Mouse (Mus musculus): ENCODE data around the gene 2210016L21Rik. TPM values are rescaled to one million over a fixed set of nuclear protein-coding genes. Genes with fewer than 3 reads are reported as not detected.
A peak's percentile ranks its signal among the peaks of the same experiment; 100 is the strongest.
"Not testable (repeated sequence)": the region's sequence is repeated elsewhere in the genome, so short reads cannot be mapped to it uniquely, and the experiment has no call there.

The 2210016L21Rik gene
- 66.7 and 70.0 TPM in 2 replicates for polyA plus RNA-seq (2016; fragmentation: Nextera tagmentation; extraction: Ambion mirVana)

DNA sequence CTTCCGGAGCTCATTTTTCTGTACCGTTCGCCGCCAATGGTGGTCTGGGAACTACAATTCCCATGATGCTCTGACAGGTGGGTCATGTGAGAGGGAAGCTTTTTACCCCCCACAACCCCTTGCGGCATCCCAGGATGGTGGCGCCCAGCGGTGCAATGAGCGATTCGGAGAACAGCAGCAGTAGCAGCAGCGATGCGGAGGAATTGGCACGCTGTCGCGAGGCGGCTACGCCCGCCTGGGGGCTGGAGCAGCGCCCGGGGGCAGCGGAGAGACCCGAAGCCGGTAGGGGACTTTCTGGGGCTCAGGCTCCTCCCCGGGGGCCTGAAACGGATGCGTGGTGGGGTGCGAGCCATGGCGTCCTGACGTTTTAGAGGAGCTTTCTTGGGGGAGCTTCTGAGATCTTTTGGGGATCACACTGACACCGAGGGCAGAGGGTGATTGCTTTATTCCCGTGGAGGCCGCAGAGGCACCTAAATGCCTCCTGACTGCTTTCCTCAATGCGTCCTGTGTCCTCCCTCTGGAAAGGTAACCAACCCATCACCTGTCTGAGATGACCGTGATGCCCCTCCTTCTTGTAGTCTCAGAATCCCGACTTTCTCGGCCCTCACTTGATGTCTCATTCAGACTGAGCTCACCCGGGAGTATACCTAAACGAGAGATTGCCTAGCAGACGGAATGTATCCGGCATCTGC lies at the start of gene 2210016L21Rik:
Gene 2210016L21Rik, plus strand, starts transcription at position 85 of the 692 bp plus-strand sequence.
- 1% methylated on average over 39 of the region's 39 CpGs for WGBS

DNA sequence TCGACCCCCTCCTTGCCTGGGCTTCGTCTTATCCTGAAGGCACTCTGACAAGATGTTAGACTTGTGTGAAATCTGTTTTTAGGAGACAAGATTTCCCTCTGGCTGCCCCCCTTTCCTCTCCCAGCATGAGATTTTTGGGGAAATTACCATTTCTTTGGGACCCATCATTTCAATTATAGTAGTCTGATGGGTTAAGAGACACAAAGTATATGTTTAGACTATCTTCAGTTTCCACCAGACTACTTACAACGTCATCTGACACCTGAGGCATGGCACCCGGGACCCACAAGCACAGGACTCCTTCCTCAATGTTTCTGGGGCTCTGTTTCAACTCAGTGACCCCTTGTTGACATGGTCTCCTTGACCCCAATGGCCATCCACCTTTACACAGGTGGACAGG lies 46.4 kb upstream of the 2210016L21Rik start:
- Histone ChIP-seq H3K9ac (no peak overlapping the region), H3K4me2 (replicated peaks) (no peak overlapping the region), H3K9me3 (no peaks in the 10 kb centered on the region), H3K36me3 (no peaks in the 10 kb centered on the region), H3K4me1 (no peaks in the 10 kb centered on the region), H3K27ac (no peak overlapping the region), H3K27me3 (replicated peaks) (no peaks in the 10 kb centered on the region; the same call in 1 of the 2 replicates), H3K4me3 (no peak overlapping the region)
- no peak for ATAC-seq (ENCODE audit: low FRiP score, low read depth)
- WGBS = 89% methylated on average over 4 of the region's 4 CpGs

More for the DNA sequence above, at the start of gene 2210016L21Rik:
- peak within 1 kb of the TSS; percentile 78 for H3K4me3 ChIP-seq
- ATAC-seq (ENCODE audit: low FRiP score, low read depth) = peak; percentile 92
- no peaks in the 10 kb centered on the region for H3K27me3 ChIP-seq (replicated peaks)
- peaks cover 6% of the 10 kb centered on the region for H3K4me1 ChIP-seq
- peaks cover 17% of the 10 kb centered on the region for H3K36me3 ChIP-seq
- peak within 1 kb of the TSS; percentile 88 for H3K4me2 ChIP-seq (replicated peaks)
- 0 out of 2 replicates have a peak within 1 kb of the TSS, but pooled peaks have one; percentile 72 for H3K27ac ChIP-seq
- H3K9me3 ChIP-seq = no peaks in the 10 kb centered on the region
- peak within 1 kb of the TSS; percentile 86 for H3K9ac ChIP-seq

DNA sequence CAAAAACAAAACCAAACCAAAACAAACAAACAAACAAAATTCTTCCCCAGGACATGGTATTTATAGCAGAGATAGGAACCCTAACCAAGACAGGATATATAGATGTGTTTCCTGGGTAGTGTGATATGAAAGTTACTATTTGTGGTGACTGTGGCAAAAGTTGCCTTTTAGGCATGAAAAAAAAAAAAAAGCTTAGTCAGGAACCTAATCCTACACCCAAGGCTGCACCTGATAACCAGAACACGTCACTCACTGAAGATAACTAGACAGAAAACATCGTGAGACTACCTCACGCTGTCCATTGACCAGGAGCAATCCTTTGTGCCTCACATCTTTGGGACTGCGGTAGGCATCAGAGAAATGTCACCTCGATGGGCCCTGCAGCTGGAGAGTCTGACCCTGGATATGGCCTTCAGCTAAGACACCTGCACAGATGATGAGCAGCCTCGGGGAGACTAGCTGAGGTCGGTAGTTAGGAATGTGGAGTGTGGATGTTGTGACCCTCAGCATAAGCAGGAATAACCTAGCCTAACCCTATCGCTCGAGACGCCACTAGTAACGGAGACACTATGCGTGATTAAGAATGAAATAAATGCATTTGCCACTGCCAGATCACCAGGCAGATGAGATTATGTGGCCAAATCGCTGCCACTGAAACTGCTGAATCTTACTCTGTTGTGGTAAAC lies 45.1 kb upstream of the 2210016L21Rik start, which contains the start of gene Oasl2:
Gene Oasl2, plus strand, starts transcription at position 249 of the 686 bp plus-strand sequence.
- WGBS = 73% methylated on average over 13 of the region's 13 CpGs
- Histone ChIP-seq H3K4me3 (no peak within 1 kb of the TSS), H3K4me1 (no peaks in the 10 kb centered on the region), H3K36me3 (no peaks in the 10 kb centered on the region), H3K27ac (no peak within 1 kb of the TSS), H3K9ac (0 out of 2 replicates have a peak within 1 kb of the TSS, but pooled peaks have one; percentile 18), H3K4me2 (replicated peaks) (peak within 1 kb of the TSS; percentile 4; the same call in 1 of the 2 replicates), H3K9me3 (no peaks in the 10 kb centered on the region), H3K27me3 (replicated peaks) (no peaks in the 10 kb centered on the region; the same call in 1 of the 2 replicates)
- ATAC-seq (ENCODE audit: low FRiP score, low read depth) = no peak

DNA sequence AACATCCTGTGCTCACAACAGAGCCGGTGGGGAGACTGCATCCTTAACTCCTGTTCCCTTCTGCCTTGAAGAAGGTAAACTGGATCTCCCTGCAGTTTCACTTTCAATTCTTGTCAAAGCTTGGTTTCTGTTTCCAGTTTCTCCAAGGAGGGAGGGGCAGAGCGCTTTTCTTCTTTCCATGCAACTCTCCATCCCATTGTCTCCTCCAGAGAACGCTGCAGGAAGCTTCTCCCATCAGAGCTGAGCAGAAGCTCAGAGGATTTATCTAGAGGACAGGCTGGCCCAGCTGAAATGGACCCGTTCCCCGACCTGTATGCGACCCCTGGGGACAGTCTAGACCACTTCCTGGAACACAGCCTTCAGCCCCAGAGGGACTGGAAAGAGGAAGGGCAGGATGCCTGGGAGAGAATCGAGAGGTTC lies 44.6 kb upstream of the 2210016L21Rik start:
- H3K4me2 ChIP-seq (replicated peaks) = peak overlapping the region; percentile 4; the same call in 1 of the 2 replicates
- 18% methylated on average over 7 of the region's 7 CpGs for WGBS
- 0 out of 2 replicates have a peak overlapping the region, but pooled peaks have one; percentile 18 for H3K9ac ChIP-seq
- no peak overlapping the region for H3K4me3 ChIP-seq
- ATAC-seq (ENCODE audit: low FRiP score, low read depth) = no peak
- H3K9me3 ChIP-seq = no peaks in the 10 kb centered on the region
- H3K27ac ChIP-seq = no peak overlapping the region
- H3K36me3 ChIP-seq = no peaks in the 10 kb centered on the region
- H3K27me3 ChIP-seq (replicated peaks) = no peaks in the 10 kb centered on the region; the same call in 1 of the 2 replicates
- H3K4me1 ChIP-seq = no peaks in the 10 kb centered on the region

DNA sequence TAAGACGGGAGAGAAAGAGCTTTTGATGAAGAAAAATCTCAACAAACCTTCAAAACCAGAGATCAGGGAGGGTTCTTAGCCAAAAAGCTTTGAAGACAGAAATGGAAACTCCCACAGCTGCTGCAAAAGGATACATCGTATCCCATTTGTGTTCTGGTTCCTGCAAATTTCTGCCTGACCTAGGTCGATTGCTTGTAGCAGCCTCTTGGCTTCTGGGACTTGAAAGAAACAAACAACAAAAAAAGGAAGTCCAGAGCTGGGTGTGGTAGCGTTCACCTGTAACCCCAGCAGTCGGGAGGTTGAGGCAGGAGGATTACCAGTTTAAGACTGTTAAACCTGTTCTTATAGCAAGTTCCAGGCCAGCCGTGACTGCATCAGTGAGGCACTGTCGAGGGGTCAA lies 43.1 kb upstream of the 2210016L21Rik start:
- Histone ChIP-seq H3K36me3 (no peaks in the 10 kb centered on the region), H3K9ac (no peak overlapping the region), H3K4me2 (replicated peaks) (no peak overlapping the region), H3K27ac (no peak overlapping the region), H3K27me3 (replicated peaks) (no peaks in the 10 kb centered on the region; the same call in 1 of the 2 replicates), H3K4me3 (no peak overlapping the region), H3K9me3 (no peaks in the 10 kb centered on the region), H3K4me1 (no peaks in the 10 kb centered on the region)
- 85% methylated on average over 7 of the region's 7 CpGs for WGBS
- ATAC-seq (ENCODE audit: low FRiP score, low read depth) = no peak

DNA sequence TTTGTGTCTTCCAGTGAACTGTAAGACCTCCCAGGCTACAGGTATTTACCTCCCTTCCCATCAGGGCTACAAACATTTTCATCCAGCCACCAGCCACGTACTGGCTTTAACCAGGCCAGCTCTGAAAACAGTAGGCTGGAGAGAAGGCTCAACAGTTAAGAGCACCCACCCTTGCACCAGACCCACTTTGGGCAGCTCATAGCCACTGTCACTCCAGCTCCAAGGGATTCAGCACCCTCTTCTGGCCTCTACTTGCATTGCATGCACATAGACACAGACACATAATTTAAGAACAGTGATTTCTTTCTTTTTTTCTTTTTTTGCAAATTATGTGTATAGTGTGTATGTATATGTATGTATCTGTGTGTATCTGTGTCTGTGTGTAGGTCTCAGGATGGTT lies 39.5 kb upstream of the 2210016L21Rik start:
- no peaks in the 10 kb centered on the region for H3K27me3 ChIP-seq (replicated peaks)
- H3K9me3 ChIP-seq = no peaks in the 10 kb centered on the region
- H3K4me2 ChIP-seq (replicated peaks) = no peak overlapping the region
- H3K27ac ChIP-seq = no peak overlapping the region
- H3K4me1 ChIP-seq = no peaks in the 10 kb centered on the region
- no peak overlapping the region for H3K4me3 ChIP-seq
- H3K9ac ChIP-seq = no peak overlapping the region
- no peaks in the 10 kb centered on the region for H3K36me3 ChIP-seq
- no peak for ATAC-seq (ENCODE audit: low FRiP score, low read depth)
- WGBS = 43% methylated on average over 1 of the region's 1 CpGs

DNA sequence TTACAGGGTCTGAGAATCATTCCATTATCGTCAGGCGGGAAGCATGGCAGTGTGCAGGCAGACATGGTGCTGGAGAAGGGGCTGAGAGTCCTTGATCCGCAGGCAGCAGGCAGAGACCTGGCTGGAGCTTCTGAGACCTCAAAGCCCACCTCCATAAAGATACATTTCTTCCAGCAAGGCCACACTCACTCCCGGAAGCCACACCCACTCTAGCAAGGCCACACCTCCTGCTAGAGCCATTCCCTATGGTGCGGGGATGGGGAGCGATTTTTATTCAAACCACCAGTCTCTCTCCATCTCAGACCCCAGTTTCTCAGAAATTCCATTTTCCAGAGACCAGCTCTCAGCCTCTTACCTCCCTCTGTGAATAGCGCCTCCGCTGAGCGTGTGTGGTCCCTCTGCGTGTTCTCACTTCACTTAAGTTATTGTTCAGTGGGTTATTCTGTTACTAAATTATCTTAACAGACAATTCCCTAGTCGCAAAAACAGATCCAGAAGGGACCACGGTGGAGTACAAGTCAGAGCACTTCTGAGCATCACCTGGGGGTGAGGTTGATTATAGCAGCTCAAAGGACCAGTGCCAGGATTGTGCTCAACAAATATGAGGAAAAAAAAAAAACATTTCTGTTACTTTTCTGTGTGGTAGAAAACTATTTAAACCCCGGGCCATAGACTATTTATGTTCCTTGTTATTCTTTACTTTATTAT lies 33.2 kb upstream of the 2210016L21Rik start:
- Histone ChIP-seq H3K27me3 (replicated peaks) (no peaks in the 10 kb centered on the region), H3K9ac (no peak overlapping the region), H3K27ac (no peak overlapping the region), H3K9me3 (no peaks in the 10 kb centered on the region), H3K36me3 (no peaks in the 10 kb centered on the region), H3K4me2 (replicated peaks) (no peak overlapping the region), H3K4me1 (no peaks in the 10 kb centered on the region), H3K4me3 (no peak overlapping the region)
- 47% methylated on average over 13 of the region's 13 CpGs for WGBS
- ATAC-seq (ENCODE audit: low FRiP score, low read depth) = no peak

DNA sequence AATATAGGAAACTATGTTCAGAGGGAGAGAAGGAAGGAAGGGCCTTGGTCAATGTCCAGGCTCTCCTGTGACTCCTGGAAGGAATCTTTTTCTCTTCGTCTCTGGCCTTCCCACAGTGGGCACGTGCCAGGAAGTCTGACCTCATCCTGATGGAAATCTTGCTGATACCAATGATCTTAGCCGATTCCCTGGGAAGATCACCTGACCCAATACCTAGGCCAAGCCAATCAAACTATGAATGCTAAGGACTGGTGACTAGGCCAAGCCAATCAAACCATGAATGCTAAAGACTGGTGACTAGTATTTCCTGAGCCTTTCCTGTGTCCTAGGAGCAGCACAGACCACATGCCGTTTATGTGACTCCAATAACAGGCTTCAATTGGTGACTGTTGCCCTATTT lies 28.3 kb upstream of the 2210016L21Rik start:
- no peaks in the 10 kb centered on the region for H3K27me3 ChIP-seq (replicated peaks)
- H3K4me1 ChIP-seq = no peaks in the 10 kb centered on the region
- H3K9me3 ChIP-seq = no peaks in the 10 kb centered on the region
- no peak overlapping the region for H3K9ac ChIP-seq
- no peak overlapping the region for H3K4me3 ChIP-seq
- no peaks in the 10 kb centered on the region for H3K36me3 ChIP-seq
- 75% methylated on average over 4 of the region's 4 CpGs for WGBS
- ATAC-seq (ENCODE audit: low FRiP score, low read depth) = no peak
- no peak overlapping the region for H3K4me2 ChIP-seq (replicated peaks)
- no peak overlapping the region for H3K27ac ChIP-seq

DNA sequence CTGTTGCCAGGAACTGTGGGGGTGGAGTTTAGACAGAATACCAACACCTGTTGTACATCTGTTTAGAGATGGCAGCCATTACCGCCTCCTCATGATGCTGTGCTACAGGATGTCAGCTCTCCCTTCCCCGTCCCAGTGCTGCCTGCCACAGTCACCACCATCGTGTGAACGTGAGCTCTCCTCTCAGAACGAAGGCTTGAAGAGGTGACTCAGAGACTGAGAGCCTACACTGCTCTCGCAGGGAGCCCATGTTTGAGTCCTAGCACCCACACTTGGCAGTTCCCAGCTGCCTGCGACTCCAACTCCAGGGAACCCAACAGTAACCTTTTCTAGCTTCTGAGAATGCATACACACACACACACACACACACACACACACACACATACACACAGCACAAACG lies 27.1 kb upstream of the 2210016L21Rik start:
- H3K9me3 ChIP-seq = no peaks in the 10 kb centered on the region
- H3K4me3 ChIP-seq = no peak overlapping the region
- no peak overlapping the region for H3K9ac ChIP-seq
- no peaks in the 10 kb centered on the region for H3K4me1 ChIP-seq
- no peaks in the 10 kb centered on the region for H3K27me3 ChIP-seq (replicated peaks)
- H3K4me2 ChIP-seq (replicated peaks) = no peak overlapping the region
- H3K27ac ChIP-seq = no peak overlapping the region
- no peaks in the 10 kb centered on the region for H3K36me3 ChIP-seq
- ATAC-seq (ENCODE audit: low FRiP score, low read depth) = no peak
- 80% methylated on average over 8 of the region's 8 CpGs for WGBS

DNA sequence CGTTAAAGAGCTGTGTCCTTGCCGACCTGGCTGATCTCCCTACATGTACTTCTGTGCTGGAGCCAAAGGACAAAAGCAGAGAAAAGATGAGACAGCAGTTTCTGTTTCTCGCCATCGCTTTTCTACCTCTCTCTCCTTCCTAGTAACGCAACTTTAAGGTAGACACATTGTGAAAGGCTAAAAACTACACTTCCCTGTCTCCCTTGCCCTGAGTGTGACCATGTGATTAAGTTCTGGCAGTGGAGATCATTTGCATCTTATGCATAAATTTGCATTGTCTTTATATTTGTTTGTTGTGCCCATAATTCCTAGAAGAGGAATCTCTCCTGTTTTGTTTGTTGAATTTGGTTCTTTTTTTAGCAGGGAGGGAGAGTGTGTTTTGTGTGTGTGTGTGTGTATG lies 26.1 kb upstream of the 2210016L21Rik start:
- Histone ChIP-seq H3K36me3 (no peaks in the 10 kb centered on the region), H3K27ac (no peak overlapping the region), H3K4me2 (replicated peaks) (no peak overlapping the region), H3K4me3 (no peak overlapping the region), H3K9ac (no peak overlapping the region), H3K27me3 (replicated peaks) (no peaks in the 10 kb centered on the region), H3K4me1 (no peaks in the 10 kb centered on the region), H3K9me3 (no peaks in the 10 kb centered on the region)
- WGBS = 87% methylated on average over 5 of the region's 5 CpGs
- ATAC-seq (ENCODE audit: low FRiP score, low read depth) = no peak

DNA sequence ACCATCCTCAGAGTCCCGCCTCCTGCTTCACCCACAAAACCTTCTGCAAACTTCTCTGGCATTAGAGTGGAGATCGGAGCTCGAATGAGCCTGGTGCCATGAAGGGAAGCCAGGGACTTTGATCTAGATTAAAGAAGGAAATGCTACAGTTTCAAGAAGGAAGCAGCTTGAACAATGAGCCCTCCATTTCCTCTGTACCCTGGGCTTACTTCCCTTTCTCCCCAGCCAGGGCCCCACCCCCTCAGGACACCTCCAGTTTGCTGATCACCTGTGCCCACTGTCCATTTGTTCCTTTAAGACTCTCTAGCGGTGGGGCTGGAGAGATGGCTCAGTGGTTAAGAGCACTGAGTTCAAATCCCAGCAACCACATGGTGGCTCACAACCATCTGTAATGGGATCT lies 25.2 kb upstream of the 2210016L21Rik start:
- Histone ChIP-seq H3K27me3 (replicated peaks) (no peaks in the 10 kb centered on the region), H3K9ac (no peak overlapping the region), H3K36me3 (no peaks in the 10 kb centered on the region), H3K27ac (no peak overlapping the region), H3K4me2 (replicated peaks) (no peak overlapping the region), H3K4me3 (no peak overlapping the region), H3K9me3 (no peaks in the 10 kb centered on the region), H3K4me1 (no peaks in the 10 kb centered on the region)
- ATAC-seq (ENCODE audit: low FRiP score, low read depth) = no peak
- 80% methylated on average over 4 of the region's 4 CpGs for WGBS

DNA sequence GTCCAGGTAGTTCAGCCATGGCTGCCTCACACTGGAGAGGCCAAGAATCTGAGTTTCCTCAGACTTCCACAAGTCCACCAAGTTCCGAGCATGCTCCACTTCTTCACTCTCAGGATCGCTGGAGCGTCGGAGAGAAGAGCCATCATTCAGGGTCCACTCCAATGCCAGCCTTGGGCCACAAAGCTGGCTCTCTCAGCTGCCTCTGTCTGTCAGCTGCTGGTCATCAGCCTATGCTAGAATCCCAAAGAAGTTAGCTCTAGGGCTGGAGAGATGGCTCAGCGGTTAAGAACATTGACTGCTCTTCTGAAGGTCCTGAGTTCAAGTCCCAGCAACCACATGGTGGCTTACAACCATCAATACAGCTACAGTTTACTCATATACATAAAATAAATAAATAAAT lies 24.6 kb upstream of the 2210016L21Rik start:
- H3K4me1 ChIP-seq = not testable (repeated sequence)
- 95% methylated on average over 5 of the region's 5 CpGs for WGBS

More for the DNA sequence above, 24.6 kb upstream of the 2210016L21Rik start:
- not testable (repeated sequence) for H3K27ac ChIP-seq; H3K4me3 ChIP-seq; H3K9me3 ChIP-seq; H3K36me3 ChIP-seq; ATAC-seq (ENCODE audit: low FRiP score, low read depth); H3K27me3 ChIP-seq (replicated peaks); H3K9ac ChIP-seq; H3K4me2 ChIP-seq (replicated peaks)

All from neural tube, embryonic 12.5 days (tissue).